Mouse (Mus musculus): ENCODE data around the gene Gsk3a.
A peak's percentile ranks its signal among the peaks of the same experiment; 100 is the strongest.

DNA sequence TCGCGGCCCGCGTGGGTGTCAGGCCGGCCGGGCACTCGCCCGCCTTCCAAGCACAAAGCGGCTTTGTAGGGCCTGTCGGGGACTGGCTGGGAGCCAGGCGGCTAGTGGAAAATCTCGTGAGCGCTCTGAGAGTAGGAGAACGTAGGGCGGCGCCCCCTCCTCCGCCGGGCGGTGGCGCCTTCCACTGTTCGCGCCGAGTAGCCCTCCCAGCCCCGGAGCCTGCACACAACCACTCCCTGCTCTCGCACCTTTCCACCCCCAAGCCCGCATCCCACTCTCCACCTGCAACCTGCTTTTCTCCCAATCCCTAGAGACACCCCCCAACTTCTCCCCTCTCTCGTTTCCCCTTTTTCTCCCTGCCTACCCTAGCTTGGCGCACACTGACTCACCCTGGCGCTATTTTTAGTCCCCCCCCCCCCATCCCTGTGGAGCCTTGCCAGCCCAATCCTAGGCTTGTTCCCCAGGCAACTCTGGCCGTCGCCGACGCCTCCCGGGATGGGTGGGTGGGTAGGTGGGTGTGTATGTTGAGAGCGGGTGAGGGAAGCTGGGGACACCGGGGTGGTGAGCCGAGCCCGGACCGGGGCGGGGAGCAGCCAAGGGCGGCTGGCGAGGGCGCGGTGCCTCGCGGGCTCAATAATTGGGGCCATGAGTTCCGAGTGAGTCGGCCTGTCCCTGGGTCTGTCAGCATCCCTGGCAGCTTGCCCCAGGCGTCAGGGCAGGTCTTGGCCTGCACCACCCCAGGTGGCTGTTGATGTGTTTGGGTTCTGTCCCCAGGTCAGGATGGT, 41.6 kb upstream of the Gsk3a start:
- TF ChIP-seq CTCF (IDR thresholded peaks at IDR 0.05; ENCODE audit: control insufficient read depth, insufficient read depth, insufficient read length) (peak; percentile 2), MYOG (IDR thresholded peaks at IDR 0.05; ENCODE audit: control insufficient read depth, extremely low read depth, insufficient read length) (no peak), CEBPB (IDR thresholded peaks at IDR 0.05; ENCODE audit: low read depth) (no peak), USF1 (IDR thresholded peaks at IDR 0.05; ENCODE audit: low read depth) (no peak), MAX (IDR thresholded peaks at IDR 0.05) (no peak), MYOD1 (IDR thresholded peaks at IDR 0.05; ENCODE audit: control insufficient read depth, insufficient read length, low read depth) (no peak)
